Mouse (Mus musculus) heart, postnatal 0 days (tissue): Measurements from ENCODE around the gene Exph5. TPM values are rescaled to one million over a fixed set of nuclear protein-coding genes. Genes with fewer than 3 reads are reported as not detected.

Experiments
- ATAC-seq: fragments of 200-750 bp; cut with Nextera tagmentation; 2 replicates; pipeline ENCODE4 v1.8.0; 2017; ENCODE audit warnings: low read depth, moderate number of reproducible peaks, moderate library complexity; ENCODE audit not compliant: insufficient read depth
- DNase-seq: peaks from one replicate; pipeline ENCODE4 v3.0.0-alpha.2; 2016; ENCODE audit warnings: low spot score
- H3K27ac ChIP-seq: fragments of 300-500 bp; sonication (generic); 2 replicates; pipeline ENCODE4 v1.5.1; 2014; ENCODE audit warnings: low read depth, mild to moderate bottlenecking
- H3K27me3 ChIP-seq: fragments of 300-500 bp; sonication (generic); 2 replicates; pipeline ENCODE4 v1.6.1; 2014; ENCODE audit warnings: low read length, mixed read lengths; ENCODE audit not compliant: control insufficient read depth, insufficient read depth
- H3K36me3 ChIP-seq: fragments of 300-500 bp; sonication (generic); replicated peaks from 2 replicates; pipeline ENCODE4 v1.6.1; 2014; ENCODE audit warnings: low read length, mixed read lengths; ENCODE audit not compliant: control insufficient read depth, insufficient read depth
- H3K4me1 ChIP-seq: fragments of 300-500 bp; sonication (generic); 2 replicates; pipeline ENCODE4 v1.6.1; 2014; ENCODE audit warnings: antibody characterized with exemption; ENCODE audit not compliant: control insufficient read depth, insufficient read depth
- H3K4me2 ChIP-seq: fragments of 300-500 bp; sonication (generic); 2 replicates; pipeline ENCODE4 v1.6.1; 2014; ENCODE audit warnings: low read depth, mild to moderate bottlenecking, low read length, moderate library complexity
- H3K4me3 ChIP-seq: fragments of 300-500 bp; sonication (generic); 2 replicates; pipeline ENCODE4 v1.5.1; 2014; ENCODE audit warnings: low read depth, low read length
- H3K9ac ChIP-seq: fragments of 300-500 bp; sonication (generic); replicated peaks from 2 replicates; pipeline ENCODE4 v1.6.1; 2014; ENCODE audit warnings: low read depth, low read length, mixed read lengths
- H3K9me3 ChIP-seq: fragments of 300-500 bp; sonication (generic); replicated peaks from 2 replicates; pipeline ENCODE4 v1.6.1; 2016; ENCODE audit warnings: low read length; ENCODE audit not compliant: control insufficient read depth
- CTCF ChIP-seq: IDR thresholded peaks from 2 replicates; pipeline ENCODE4 v1.5.1; 2016; ENCODE audit warnings: antibody characterized with exemption, control low read depth, low read depth
- EP300 ChIP-seq: IDR thresholded peaks from 2 replicates; pipeline ENCODE4 v1.6.1; 2016; ENCODE audit warnings: antibody characterized with exemption, low read depth
- WGBS: fragments of 180-500 bp; shearing (Covaris S2); extraction: QIAGEN DNeasy Blood & Tissue Kit; methylation state at CpG from one replicate; pipeline ENCODE4 v1.1.7; 2014; 5-methylcytosine and 5-hydroxymethylcytosine counted together
- polyA plus RNA-seq: library from polyadenylated mRNA; unstranded; fragments of >200 nt; fragmentation: Nextera tagmentation; extraction: Ambion mirVana; gene quantifications from 2 replicates; pipeline ENCODE4 v1.2.1, GENCODE M21; 2015
- total RNA-seq: library from RNA; depleted of rRNA; stranded (reverse); fragments of >200 nt; gene quantifications from 2 replicates; pipeline ENCODE4 v1.2.3, GENCODE M21; 2014; ENCODE audit warnings: low replicate concordance

Gene Exph5
- total and polyA plus RNA-seq, 2 experiments from 2014 or later: 0.07 to 0.57 TPM

GRCm38 (mm10) chr9:53329301-53330206 is 28.1 kb downstream of the Exph5 start:
- TF ChIP-seq CTCF (no peak), EP300 (no peak)
- no peaks in the 10 kb centered on the region for H3K4me1 ChIP-seq
- no peak overlapping the region for H3K4me2 ChIP-seq
- H3K9ac ChIP-seq: no peak overlapping the region
- H3K9me3 ChIP-seq: 0 out of 2 replicates have a peak, but pooled peaks cover 5% of the 10 kb centered on the region
- no peaks in the 10 kb centered on the region for H3K36me3 ChIP-seq
- no peak overlapping the region for H3K27ac ChIP-seq
- DNase-seq (no peak), ATAC-seq (no peak)
- WGBS: 60% methylated on average over 6 of the region's 6 CpGs
- H3K27me3 ChIP-seq: no peaks in the 10 kb centered on the region
- H3K4me3 ChIP-seq: no peak overlapping the region

- Histone ChIP-seq H3K9me3 (0 out of 2 replicates have a peak, but pooled peaks cover 5% of the 10 kb centered on the region), H3K4me1 (no peaks in the 10 kb centered on the region), H3K27me3 (no peaks in the 10 kb centered on the region), H3K9ac (no peak overlapping the region), H3K4me3 (no peak overlapping the region), H3K36me3 (no peaks in the 10 kb centered on the region), H3K4me2 (no peak overlapping the region), H3K27ac (no peak overlapping the region)
- WGBS: 73% methylated on average over 9 of the region's 9 CpGs
- TF ChIP-seq EP300 (no peak), CTCF (no peak)
- ATAC-seq (no peak), DNase-seq (no peak)
Observed at GRCm38 (mm10) chr9:53330247-53330646, 28.8 kb downstream of the Exph5 start.

GRCm38 (mm10) chr9:53333436-53333835 is 32.0 kb downstream of the Exph5 start:
- Histone ChIP-seq H3K4me2 (no peak overlapping the region), H3K4me3 (no peak overlapping the region), H3K9ac (no peak overlapping the region), H3K4me1 (no peaks in the 10 kb centered on the region), H3K9me3 (0 out of 2 replicates have a peak, but pooled peaks cover 5% of the 10 kb centered on the region), H3K27ac (no peak overlapping the region), H3K27me3 (no peaks in the 10 kb centered on the region), H3K36me3 (no peaks in the 10 kb centered on the region)
- ATAC-seq (no peak), DNase-seq (no peak)
- TF ChIP-seq CTCF (no peak), EP300 (no peak)
- 57% methylated on average over 4 of the region's 4 CpGs for WGBS

GRCm38 (mm10) chr9:53335131-53335530 is 33.7 kb downstream of the Exph5 start:
- Histone ChIP-seq H3K4me2 (no peak overlapping the region), H3K4me1 (no peaks in the 10 kb centered on the region), H3K27ac (no peak overlapping the region), H3K9me3 (0 out of 2 replicates have a peak, but pooled peaks cover 5% of the 10 kb centered on the region), H3K9ac (no peak overlapping the region), H3K27me3 (no peaks in the 10 kb centered on the region), H3K4me3 (no peak overlapping the region), H3K36me3 (no peaks in the 10 kb centered on the region)
- TF ChIP-seq CTCF (no peak), EP300 (no peak)
- WGBS: 62% methylated on average over 3 of the region's 3 CpGs
- DNase-seq: no peak
- no peak for ATAC-seq

GRCm38 (mm10) chr9:53339603-53340002 is 38.1 kb downstream of the Exph5 start:
- no peaks in the 10 kb centered on the region for H3K4me1 ChIP-seq
- no peaks in the 10 kb centered on the region for H3K36me3 ChIP-seq
- no peaks in the 10 kb centered on the region for H3K9me3 ChIP-seq
- H3K27me3 ChIP-seq: 0 out of 2 replicates have a peak, but pooled peaks cover 8% of the 10 kb centered on the region
- WGBS: 57% methylated on average over 7 of the region's 7 CpGs
- TF ChIP-seq CTCF (no peak), EP300 (no peak)
- DNase-seq (no peak), ATAC-seq (no peak)
- H3K9ac ChIP-seq: no peak overlapping the region
- H3K4me3 ChIP-seq: no peak overlapping the region
- no peak overlapping the region for H3K27ac ChIP-seq
- H3K4me2 ChIP-seq: no peak overlapping the region
